Mouse (Mus musculus) intestine, embryonic 16.5 days (tissue): ENCODE data around the gene Trmt1l. TPM values are rescaled to one million over a fixed set of nuclear protein-coding genes. Genes with fewer than 3 reads are reported as not detected.
A peak's percentile ranks its signal among the peaks of the same experiment; 100 is the strongest.
"Not testable (repeated sequence)": the region's sequence is repeated elsewhere in the genome, so short reads cannot be mapped to it uniquely, and the experiment has no call there.

ENCODE experiments used
- ATAC-seq: fragments of 200-750 bp; cut with Nextera tagmentation; 2 replicates; pipeline ENCODE4 v1.8.0; 2017; ENCODE audit warnings: moderate TSS enrichment, moderate library complexity
- H3K27ac ChIP-seq: fragments of 300-500 bp; sonication (generic); 2 replicates; pipeline ENCODE4 v1.5.1; 2014; ENCODE audit warnings: mild to moderate bottlenecking, low read length
- H3K27me3 ChIP-seq: fragments of 300-500 bp; sonication (generic); replicated peaks from 2 replicates; pipeline ENCODE4 v1.6.1; 2014; ENCODE audit warnings: low read length, control low read depth, mixed read lengths; ENCODE audit not compliant: control insufficient read depth, insufficient read depth
- H3K36me3 ChIP-seq: fragments of 300-500 bp; sonication (generic); 2 replicates; pipeline ENCODE4 v1.6.1; 2014; ENCODE audit warnings: low read length, control low read depth; ENCODE audit not compliant: control insufficient read depth, insufficient read depth
- H3K4me1 ChIP-seq: fragments of 300-500 bp; sonication (generic); 2 replicates; pipeline ENCODE4 v1.6.1; 2014; ENCODE audit warnings: low read length, control low read depth, mixed read lengths; ENCODE audit not compliant: control insufficient read depth, insufficient read depth
- H3K4me2 ChIP-seq: fragments of 300-500 bp; sonication (generic); 2 replicates; pipeline ENCODE4 v1.6.1; 2014; ENCODE audit warnings: low read depth, low read length, control low read depth
- H3K4me3 ChIP-seq: fragments of 300-500 bp; sonication (generic); 2 replicates; pipeline ENCODE4 v1.5.1; 2014; ENCODE audit warnings: mild to moderate bottlenecking, low read length
- H3K9ac ChIP-seq: fragments of 300-500 bp; sonication (generic); 2 replicates; pipeline ENCODE4 v1.6.1; 2014; ENCODE audit warnings: low read depth, low read length
- H3K9me3 ChIP-seq: fragments of 300-500 bp; sonication (generic); 2 replicates; pipeline ENCODE4 v1.6.1; 2016; ENCODE audit warnings: low read length, control low read depth; ENCODE audit not compliant: control insufficient read depth
- WGBS: fragments of 180-500 bp; shearing (Covaris S2); extraction: QIAGEN DNeasy Blood & Tissue Kit; methylation state at CpG from one replicate; pipeline ENCODE4 v1.1.7; 2014; 5-methylcytosine and 5-hydroxymethylcytosine counted together
- polyA plus RNA-seq: library from polyadenylated mRNA; unstranded; fragments of >200 nt; fragmentation: Nextera tagmentation; extraction: Ambion mirVana; gene quantifications from 2 replicates; pipeline ENCODE4 v1.2.1, GENCODE M21; 2015

The Trmt1l gene
- polyA plus RNA-seq, 1 experiment from 2014 or later, result 35.7 TPM

GRCm38 (mm10) chr1:151450851-151451250, 22.5 kb downstream of the Trmt1l start:
- 96% methylated on average over 1 of the region's 2 CpGs for WGBS
- no peak overlapping the region for H3K9ac ChIP-seq
- no peak overlapping the region for H3K4me2 ChIP-seq
- H3K36me3 ChIP-seq, result peaks cover 28% of the 10 kb centered on the region
- no peak for ATAC-seq
- H3K9me3 ChIP-seq, result no peaks in the 10 kb centered on the region
- H3K27ac ChIP-seq, result no peak overlapping the region
- H3K27me3 ChIP-seq, result no peaks in the 10 kb centered on the region
- no peak overlapping the region for H3K4me3 ChIP-seq
- H3K4me1 ChIP-seq, result no peaks in the 10 kb centered on the region

- Histone ChIP-seq H3K27ac (no peak overlapping the region), H3K36me3 (peaks cover 23% of the 10 kb centered on the region), H3K9ac (no peak overlapping the region), H3K4me2 (no peak overlapping the region), H3K9me3 (no peaks in the 10 kb centered on the region), H3K27me3 (no peaks in the 10 kb centered on the region), H3K4me3 (no peak overlapping the region), H3K4me1 (no peaks in the 10 kb centered on the region)
- no peak for ATAC-seq
- 97% methylated on average over 11 of the region's 11 CpGs for WGBS
Measured at GRCm38 (mm10) chr1:151451946-151452345, 23.6 kb downstream of the Trmt1l start.

GRCm38 (mm10) chr1:151457087-151457486, 28.7 kb downstream of the Trmt1l start:
- H3K9me3 ChIP-seq, result no peaks in the 10 kb centered on the region
- H3K4me1 ChIP-seq, result no peaks in the 10 kb centered on the region
- no peak overlapping the region for H3K27ac ChIP-seq
- H3K27me3 ChIP-seq, result no peaks in the 10 kb centered on the region
- H3K4me3 ChIP-seq, result no peak overlapping the region
- H3K9ac ChIP-seq, result no peak overlapping the region
- H3K36me3 ChIP-seq, result peaks cover 12% of the 10 kb centered on the region
- no peak for ATAC-seq
- no peak overlapping the region for H3K4me2 ChIP-seq
- WGBS, result 76% methylated on average over 5 of the region's 5 CpGs

- no peak overlapping the region for H3K27ac ChIP-seq
- WGBS, result 78% methylated on average over 9 of the region's 9 CpGs
- peaks cover 5% of the 10 kb centered on the region for H3K36me3 ChIP-seq
- no peaks in the 10 kb centered on the region for H3K27me3 ChIP-seq
- ATAC-seq, result no peak
- no peaks in the 10 kb centered on the region for H3K4me1 ChIP-seq
- H3K9ac ChIP-seq, result no peak overlapping the region
- H3K4me3 ChIP-seq, result no peak overlapping the region
- H3K4me2 ChIP-seq, result no peak overlapping the region
- H3K9me3 ChIP-seq, result no peaks in the 10 kb centered on the region
Measured at GRCm38 (mm10) chr1:151461265-151461664, 32.9 kb downstream of the Trmt1l start.

- no peak overlapping the region for H3K4me2 ChIP-seq
- no peak for ATAC-seq
- H3K36me3 ChIP-seq, result 0 out of 2 replicates have a peak, but pooled peaks cover 2% of the 10 kb centered on the region
- no peak overlapping the region for H3K9ac ChIP-seq
- no peak overlapping the region for H3K4me3 ChIP-seq
- no peaks in the 10 kb centered on the region for H3K27me3 ChIP-seq
- WGBS, result 66% methylated on average over 4 of the region's 4 CpGs
- H3K9me3 ChIP-seq, result no peaks in the 10 kb centered on the region
- no peaks in the 10 kb centered on the region for H3K4me1 ChIP-seq
- H3K27ac ChIP-seq, result no peak overlapping the region
Measured at GRCm38 (mm10) chr1:151464914-151465313, 36.6 kb downstream of the Trmt1l start.

- H3K4me2 ChIP-seq, result no peak overlapping the region
- H3K27me3 ChIP-seq, result no peaks in the 10 kb centered on the region
- H3K9me3 ChIP-seq, result no peaks in the 10 kb centered on the region
- no peak for ATAC-seq
- H3K27ac ChIP-seq, result no peak overlapping the region
- H3K4me3 ChIP-seq, result no peak overlapping the region
- WGBS, result 83% methylated on average over 4 of the region's 4 CpGs
- H3K4me1 ChIP-seq, result no peaks in the 10 kb centered on the region
- 0 out of 2 replicates have a peak, but pooled peaks cover 2% of the 10 kb centered on the region for H3K36me3 ChIP-seq
- no peak overlapping the region for H3K9ac ChIP-seq
Measured at GRCm38 (mm10) chr1:151466571-151466970, 38.2 kb downstream of the Trmt1l start.

GRCm38 (mm10) chr1:151471429-151471828, 43.1 kb downstream of the Trmt1l start:
- no peaks in the 10 kb centered on the region for H3K27me3 ChIP-seq
- no peak overlapping the region for H3K9ac ChIP-seq
- H3K4me1 ChIP-seq, result no peaks in the 10 kb centered on the region
- 56% methylated on average over 7 of the region's 7 CpGs for WGBS
- ATAC-seq, result no peak
- peaks cover 13% of the 10 kb centered on the region; the same call in 1 of the 2 replicates for H3K36me3 ChIP-seq
- no peak overlapping the region for H3K4me2 ChIP-seq
- H3K4me3 ChIP-seq, result no peak overlapping the region
- H3K27ac ChIP-seq, result no peak overlapping the region
- H3K9me3 ChIP-seq, result no peaks in the 10 kb centered on the region

- not testable (repeated sequence) for H3K9me3 ChIP-seq, H3K9ac ChIP-seq, H3K4me2 ChIP-seq, H3K4me1 ChIP-seq, H3K4me3 ChIP-seq, H3K27ac ChIP-seq, H3K27me3 ChIP-seq, ATAC-seq
- H3K36me3 ChIP-seq, result peaks cover 11% of the 10 kb centered on the region; the same call in 1 of the 2 replicates
- 93% methylated on average over 8 of the region's 8 CpGs for WGBS
Measured at GRCm38 (mm10) chr1:151472386-151472785, 44.0 kb downstream of the Trmt1l start.

GRCm38 (mm10) chr1:151482497-151482896, 54.2 kb downstream of the Trmt1l start:
- ATAC-seq, result no peak
- WGBS, result 95% methylated on average over 1 of the region's 1 CpGs
- Histone ChIP-seq H3K27me3 (no peaks in the 10 kb centered on the region), H3K4me1 (no peaks in the 10 kb centered on the region), H3K9me3 (no peaks in the 10 kb centered on the region), H3K4me2 (no peak overlapping the region), H3K4me3 (no peak overlapping the region), H3K27ac (no peak overlapping the region), H3K9ac (no peak overlapping the region), H3K36me3 (no peaks in the 10 kb centered on the region)

- 63% methylated on average over 1 of the region's 1 CpGs for WGBS
- H3K27ac ChIP-seq, result no peak overlapping the region
Measured at GRCm38 (mm10) chr1:151483568-151483967, 55.2 kb downstream of the Trmt1l start.

More at GRCm38 (mm10) chr1:151483568-151483967, 55.2 kb downstream of the Trmt1l start:
- H3K27me3 ChIP-seq, result no peaks in the 10 kb centered on the region
- no peak overlapping the region for H3K4me3 ChIP-seq
- H3K4me1 ChIP-seq, result no peaks in the 10 kb centered on the region
- no peaks in the 10 kb centered on the region for H3K9me3 ChIP-seq
- no peak overlapping the region for H3K9ac ChIP-seq
- H3K4me2 ChIP-seq, result no peak overlapping the region
- ATAC-seq, result peak; percentile 44; the same call in 1 of the 2 replicates
- no peaks in the 10 kb centered on the region for H3K36me3 ChIP-seq
